Mouse (Mus musculus): ENCODE results near the gene Catsper4. TPM values are rescaled to one million over a fixed set of nuclear protein-coding genes. Genes with fewer than 3 reads are reported as not detected.

Catsper4 gene
- polyA plus RNA-seq, 1 experiment from 2014 or later: 0.11 TPM

- ATAC-seq (ENCODE audit: low FRiP score, low TSS enrichment): peak; percentile 72
- Histone ChIP-seq H3K9ac (ENCODE audit: low read length) (no peak overlapping the region), H3K4me2 (replicated peaks; ENCODE audit: low read depth) (no peak overlapping the region), H3K27ac (replicated peaks) (peak overlapping the region; percentile 49; the same call in 1 of the 2 replicates), H3K4me3 (ENCODE audit: low read depth, low read length) (no peak overlapping the region), H3K36me3 (ENCODE audit: control insufficient read depth, insufficient read depth, low read length) (no peaks in the 10 kb centered on the region), H3K27me3 (ENCODE audit: control insufficient read depth, insufficient read depth, low read length) (no peaks in the 10 kb centered on the region), H3K4me1 (replicated peaks; ENCODE audit: control insufficient read depth, insufficient read depth) (no peaks in the 10 kb centered on the region), H3K9me3 (ENCODE audit: control insufficient read depth, low read length) (no peaks in the 10 kb centered on the region)
- peak; percentile 50 for DNase-seq (ENCODE audit: low spot score)
- 50% methylated on average over 6 of the region's 6 CpGs for WGBS
- TF ChIP-seq CTCF (IDR thresholded peaks at IDR 0.05; ENCODE audit: low read depth): no peak
- no peak for TF ChIP-seq EP300 (optimal IDR thresholded peaks at IDR 0.05)
Observed at GRCm38 (mm10) chr4:134165024-134165423, 62.2 kb downstream of the Catsper4 start.

GRCm38 (mm10) chr4:134164591-134164990 lies 62.6 kb downstream of the Catsper4 start:
- DNase-seq (ENCODE audit: low spot score) (no peak), ATAC-seq (ENCODE audit: low FRiP score, low TSS enrichment) (peak; percentile 40)
- no peaks in the 10 kb centered on the region for H3K9me3 ChIP-seq (ENCODE audit: control insufficient read depth, low read length)
- 67% methylated on average over 3 of the region's 6 CpGs for WGBS
- peak overlapping the region; percentile 49; the same call in 1 of the 2 replicates for H3K27ac ChIP-seq (replicated peaks)
- H3K36me3 ChIP-seq (ENCODE audit: control insufficient read depth, insufficient read depth, low read length): no peaks in the 10 kb centered on the region
- H3K4me2 ChIP-seq (replicated peaks; ENCODE audit: low read depth): no peak overlapping the region
- no peak overlapping the region for H3K9ac ChIP-seq (ENCODE audit: low read length)
- TF ChIP-seq CTCF (IDR thresholded peaks at IDR 0.05; ENCODE audit: low read depth) (no peak), EP300 (optimal IDR thresholded peaks at IDR 0.05) (no peak)
- H3K4me1 ChIP-seq (replicated peaks; ENCODE audit: control insufficient read depth, insufficient read depth): no peaks in the 10 kb centered on the region
- no peaks in the 10 kb centered on the region for H3K27me3 ChIP-seq (ENCODE audit: control insufficient read depth, insufficient read depth, low read length)
- H3K4me3 ChIP-seq (ENCODE audit: low read depth, low read length): no peak overlapping the region

Other genes starting within 250 kb of the Catsper4 start
- 23.1 TPM in 2 replicates for gene Dhdds, start 226.5 kb downstream of the Catsper4 start, polyA plus RNA-seq (2015; fragmentation: Nextera tagmentation; extraction: Ambion mirVana)
- gene Lin28a, start 208.5 kb downstream of the Catsper4 start, polyA plus RNA-seq (2015; fragmentation: Nextera tagmentation; extraction: Ambion mirVana): not detected in 2 replicates
- gene Zfp683, start 173.5 kb downstream of the Catsper4 start, polyA plus RNA-seq (2015; fragmentation: Nextera tagmentation; extraction: Ambion mirVana): not detected in 2 replicates
- gene Crybg2, start 166.6 kb downstream of the Catsper4 start, polyA plus RNA-seq (2015; fragmentation: Nextera tagmentation; extraction: Ambion mirVana): 15.6 and 21.6 TPM in 2 replicates
- 18.0 and 20.3 TPM in 2 replicates for gene Cd52, start 132.3 kb downstream of the Catsper4 start, polyA plus RNA-seq (2015; fragmentation: Nextera tagmentation; extraction: Ambion mirVana)
- 1.3 TPM in 2 replicates for gene Ubxn11, start 124.8 kb downstream of the Catsper4 start, polyA plus RNA-seq (2015; fragmentation: Nextera tagmentation; extraction: Ambion mirVana)
- gene Sh3bgrl3, start 98.6 kb downstream of the Catsper4 start, polyA plus RNA-seq (2015; fragmentation: Nextera tagmentation; extraction: Ambion mirVana): 522 and 533 TPM in 2 replicates
- 87.6 and 102 TPM in 2 replicates for gene Cep85, start 40.3 kb downstream of the Catsper4 start, polyA plus RNA-seq (2015; fragmentation: Nextera tagmentation; extraction: Ambion mirVana)
- gene Gm7534, start 24.4 kb downstream of the Catsper4 start, polyA plus RNA-seq (2015; fragmentation: Nextera tagmentation; extraction: Ambion mirVana): not detected in 2 replicates
- gene Cnksr1, start 11.0 kb upstream of the Catsper4 start, polyA plus RNA-seq (2015; fragmentation: Nextera tagmentation; extraction: Ambion mirVana): 9.4 and 9.5 TPM in 2 replicates
- 0.21 and 0.31 TPM in 2 replicates for gene E130218I03Rik, start 16.3 kb upstream of the Catsper4 start, polyA plus RNA-seq (2015; fragmentation: Nextera tagmentation; extraction: Ambion mirVana)
- 12.1 and 12.6 TPM in 2 replicates for gene Zfp593, start 18.2 kb upstream of the Catsper4 start, polyA plus RNA-seq (2015; fragmentation: Nextera tagmentation; extraction: Ambion mirVana)
- not detected in 2 replicates for gene Gm30191, start 19.6 kb upstream of the Catsper4 start, polyA plus RNA-seq (2015; fragmentation: Nextera tagmentation; extraction: Ambion mirVana)
- 3.7 and 4.2 TPM in 2 replicates for gene Grrp1, start 26.7 kb upstream of the Catsper4 start, polyA plus RNA-seq (2015; fragmentation: Nextera tagmentation; extraction: Ambion mirVana)
- gene Pdik1l, start 60.5 kb upstream of the Catsper4 start, polyA plus RNA-seq (2015; fragmentation: Nextera tagmentation; extraction: Ambion mirVana): 8.3 and 8.4 TPM in 2 replicates
- gene Trim63, start 87.7 kb upstream of the Catsper4 start, polyA plus RNA-seq (2015; fragmentation: Nextera tagmentation; extraction: Ambion mirVana): 0.07 and 0.13 TPM in 2 replicates
- gene Slc30a2, start 115.8 kb upstream of the Catsper4 start, polyA plus RNA-seq (2015; fragmentation: Nextera tagmentation; extraction: Ambion mirVana): 0.06 and 0.07 TPM in 2 replicates
- gene Extl1, start 156.5 kb upstream of the Catsper4 start, polyA plus RNA-seq (2015; fragmentation: Nextera tagmentation; extraction: Ambion mirVana): 1.8 and 2.1 TPM in 2 replicates
- gene Pafah2, start 168.9 kb upstream of the Catsper4 start, polyA plus RNA-seq (2015; fragmentation: Nextera tagmentation; extraction: Ambion mirVana): 16.8 and 17.1 TPM in 2 replicates
- 358 and 380 TPM in 2 replicates for gene Stmn1, start 240.9 kb upstream of the Catsper4 start, polyA plus RNA-seq (2015; fragmentation: Nextera tagmentation; extraction: Ambion mirVana)

Data from stomach, postnatal 0 days (tissue).